Mouse (Mus musculus): ENCODE data around the gene Fah.

Gene Fah

DNA sequence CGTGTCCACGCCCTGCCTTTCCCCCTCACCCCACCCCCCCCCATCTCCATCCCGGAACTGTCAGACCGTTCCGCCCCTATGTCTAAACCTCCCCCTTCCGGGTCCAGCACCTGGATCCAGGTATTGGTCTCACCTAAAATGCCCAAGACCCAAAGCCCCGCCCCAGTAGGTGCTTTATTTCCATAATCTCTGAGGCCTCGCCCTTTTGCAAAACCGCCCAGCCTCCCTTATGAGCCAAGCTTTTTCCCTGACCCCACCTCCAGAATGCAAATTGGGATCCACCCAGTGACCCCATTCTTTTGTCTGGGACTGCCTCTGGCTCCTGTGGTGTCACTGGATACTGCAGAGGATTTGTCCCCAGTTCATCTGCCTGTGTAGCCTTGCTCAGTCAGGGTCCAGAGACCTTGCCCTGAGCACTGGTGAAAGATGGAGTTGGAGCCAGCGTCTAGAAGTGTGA lies at the start of gene Fah:
Gene Fah, minus strand, starts transcription at position 430 of the 457 bp plus-strand sequence.
- DNase-seq: peak; percentile 54

DNA sequence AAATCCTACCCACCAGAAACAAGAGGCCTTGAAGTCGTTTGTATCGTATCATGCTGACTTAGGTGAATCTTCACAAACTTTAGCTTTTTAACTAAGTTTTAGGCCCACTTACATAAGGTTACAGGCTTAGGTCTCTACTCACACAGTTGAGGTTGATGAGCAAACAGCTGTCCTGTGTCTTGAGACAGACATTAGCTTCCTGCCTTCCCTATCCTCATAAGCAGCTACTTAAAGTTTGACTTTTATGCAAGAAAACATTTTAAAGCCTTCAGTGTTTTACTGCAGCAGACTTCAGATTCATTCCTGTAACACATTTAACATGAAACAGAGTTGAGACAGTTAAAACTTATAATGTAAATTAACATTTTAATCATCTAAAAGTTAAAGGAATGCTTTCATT lies 46.2 kb upstream of the Fah start:
- DNase-seq: no peak

DNA sequence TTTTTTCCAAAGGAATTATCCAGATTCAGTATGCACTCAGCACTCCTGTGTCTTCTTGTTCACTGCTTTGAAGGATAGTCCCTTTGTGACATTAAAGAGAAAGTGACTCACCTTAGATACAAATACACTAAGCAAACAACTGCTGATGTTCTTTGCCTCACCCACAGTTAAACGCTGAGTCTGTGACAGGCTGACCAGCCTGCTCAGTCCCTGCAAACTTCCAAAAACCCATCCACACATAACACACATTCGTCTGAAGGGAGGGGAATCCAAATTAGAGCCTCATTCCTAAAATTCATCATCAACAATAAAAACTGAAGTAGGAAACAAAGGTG lies 45.4 kb upstream of the Fah start:
- DNase-seq: no peak

DNA sequence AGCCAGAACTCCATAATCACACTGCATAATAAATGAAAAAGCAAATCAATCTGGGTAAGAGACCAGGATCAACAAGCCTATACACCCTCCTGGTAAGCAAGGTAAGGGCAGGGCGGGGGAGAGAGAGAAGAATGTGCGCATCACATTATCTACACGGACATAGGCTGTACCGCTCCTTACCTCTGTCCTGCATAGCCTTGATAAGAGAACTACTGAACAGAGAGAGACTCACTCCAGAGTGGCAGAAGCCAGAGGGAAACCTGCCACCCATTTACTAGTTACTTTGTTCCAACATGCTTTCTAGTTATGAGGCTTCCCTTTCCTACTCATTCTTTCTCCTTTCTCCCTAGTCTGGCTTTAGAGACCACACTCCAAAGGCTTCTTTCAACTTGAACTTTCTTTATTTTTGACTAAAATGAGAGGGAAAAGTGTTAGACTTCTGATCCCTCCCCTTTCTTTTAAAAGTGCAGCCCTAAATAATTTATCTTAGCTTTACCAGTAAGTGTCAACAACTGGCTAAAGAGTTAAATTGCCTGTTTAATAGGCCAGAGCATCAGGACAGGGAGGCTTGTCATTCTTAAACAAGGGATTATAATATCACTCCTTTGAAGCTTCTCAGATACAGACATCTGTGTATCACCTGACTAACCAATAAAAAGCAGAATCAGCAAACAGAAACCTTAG lies 44.9 kb upstream of the Fah start:
- DNase-seq: peak; percentile 86

DNA sequence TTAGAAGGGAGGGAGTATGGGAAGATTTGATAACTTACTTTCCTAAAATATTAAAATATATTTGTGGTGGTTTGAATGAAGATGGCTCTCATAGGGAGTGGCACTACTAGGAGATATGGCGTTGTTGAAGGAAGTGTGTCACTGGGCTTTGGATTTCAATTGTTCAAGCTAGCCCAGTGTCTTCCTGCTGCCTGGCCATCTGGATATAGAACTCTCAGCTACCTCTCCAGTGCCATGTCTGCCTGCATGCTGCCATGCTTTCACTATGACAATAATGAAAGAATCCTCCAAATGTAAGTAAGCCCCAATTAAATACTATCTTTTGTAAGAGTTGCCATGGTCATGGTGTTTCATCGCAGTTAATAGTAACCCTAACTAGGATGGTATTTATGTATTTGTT lies 42.5 kb upstream of the Fah start:
- DNase-seq: no peak

DNA sequence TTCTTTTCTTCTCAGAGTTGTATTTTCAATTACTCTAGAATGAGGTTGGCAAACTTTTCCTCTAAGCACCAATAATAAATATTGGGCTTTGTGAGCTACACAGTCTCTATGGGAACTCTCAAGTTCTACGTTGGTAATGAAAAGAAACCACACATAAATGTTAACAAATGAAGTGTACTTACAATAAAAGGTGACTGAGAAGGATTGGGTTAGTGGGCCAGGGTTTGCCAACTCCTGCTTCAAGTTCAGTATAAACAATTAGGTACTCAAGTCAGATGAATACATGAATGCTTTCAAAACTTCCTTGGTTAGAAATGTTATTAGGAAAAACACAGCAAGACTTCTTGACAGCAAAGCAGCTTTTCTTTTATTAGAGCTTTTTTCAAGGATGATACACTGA lies 39.7 kb upstream of the Fah start:
- no peak for DNase-seq

DNA sequence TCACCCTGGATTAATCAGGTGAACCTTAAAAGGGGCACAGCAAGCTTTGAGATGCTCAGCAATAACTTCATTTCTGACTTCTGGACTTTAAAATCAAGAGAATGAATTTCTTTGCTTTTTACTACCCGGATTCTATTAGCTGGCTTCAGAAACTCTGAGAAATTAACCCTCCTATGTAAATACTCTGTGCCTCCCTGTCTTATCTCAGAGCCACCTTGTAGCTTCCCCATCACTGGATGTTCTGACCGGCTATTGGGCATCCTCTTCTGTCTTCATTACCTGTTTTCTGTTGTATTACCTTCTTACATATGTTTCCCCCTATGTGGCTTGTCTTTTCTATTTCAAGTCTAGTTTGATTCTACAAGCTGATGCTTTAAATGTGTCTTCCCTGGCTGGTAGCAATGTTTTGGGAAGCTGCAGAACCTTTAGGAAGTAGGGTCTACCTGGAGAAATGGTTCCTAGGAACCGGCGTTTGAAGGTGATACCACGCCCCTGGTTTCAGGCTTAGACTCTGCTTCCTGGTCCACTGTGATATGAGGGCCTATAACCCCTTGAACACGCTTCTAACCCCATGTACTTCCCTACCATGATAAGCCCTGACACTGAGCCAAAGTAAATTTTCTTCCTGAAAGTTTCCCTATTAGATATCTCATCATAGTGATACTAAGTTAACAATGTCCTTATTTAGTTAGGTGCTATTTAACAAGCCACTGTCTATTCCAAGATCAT lies 36.9 kb upstream of the Fah start:
- DNase-seq: no peak

DNA sequence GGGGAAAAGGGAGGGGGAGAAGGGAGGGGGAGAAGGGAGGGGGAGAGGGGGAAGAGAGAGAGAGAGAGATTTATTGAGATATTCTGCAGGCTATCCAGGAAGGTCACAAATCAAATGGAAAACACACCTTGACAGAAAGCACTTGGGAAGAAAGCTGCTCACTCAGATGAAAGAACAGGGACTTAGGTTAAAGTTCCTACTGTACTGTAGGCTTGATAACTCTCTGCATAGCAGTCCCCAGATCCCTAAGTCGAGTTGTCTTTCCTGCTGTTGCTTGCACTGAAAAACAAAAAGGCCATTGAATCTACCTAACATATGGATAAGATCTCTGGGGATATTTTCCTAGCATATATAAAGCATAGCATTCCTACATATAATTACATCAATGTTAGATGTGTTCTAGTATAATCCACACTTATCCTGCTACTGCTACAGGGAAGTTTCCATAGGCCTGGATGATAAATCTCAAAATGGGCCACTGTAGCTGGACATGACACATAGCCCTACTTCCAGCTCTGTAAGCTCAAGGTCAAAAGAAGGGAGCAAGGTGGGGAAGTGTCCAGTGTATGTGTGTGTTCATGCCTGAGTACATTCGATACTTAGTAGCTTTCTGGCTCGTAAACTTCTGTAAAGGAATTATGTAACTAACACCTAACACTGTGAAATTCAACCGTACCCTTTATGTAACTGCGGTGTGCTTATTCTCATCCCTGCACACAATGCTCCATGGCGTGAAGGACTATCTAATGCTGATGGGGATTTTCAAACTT lies 35.8 kb upstream of the Fah start:
- no peak for DNase-seq

DNA sequence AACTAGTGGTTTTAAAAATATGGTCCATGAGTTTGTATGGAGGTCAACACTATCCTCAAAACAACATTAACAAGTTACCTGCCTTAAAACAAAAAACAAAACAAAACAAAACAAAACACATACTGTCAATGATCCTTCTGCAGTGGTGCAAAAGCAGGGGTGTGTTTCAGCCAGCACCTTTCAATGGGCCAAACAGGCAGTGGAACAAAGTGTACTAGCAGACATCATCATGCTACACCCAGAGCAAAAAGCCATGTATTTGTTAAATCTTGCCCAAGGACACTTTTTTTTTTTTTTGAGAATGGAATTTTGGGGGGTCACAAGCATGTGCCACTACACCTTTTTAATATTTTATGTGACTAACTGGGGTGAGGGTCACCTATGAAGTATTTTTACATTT lies 30.4 kb upstream of the Fah start:
- DNase-seq: no peak

DNA sequence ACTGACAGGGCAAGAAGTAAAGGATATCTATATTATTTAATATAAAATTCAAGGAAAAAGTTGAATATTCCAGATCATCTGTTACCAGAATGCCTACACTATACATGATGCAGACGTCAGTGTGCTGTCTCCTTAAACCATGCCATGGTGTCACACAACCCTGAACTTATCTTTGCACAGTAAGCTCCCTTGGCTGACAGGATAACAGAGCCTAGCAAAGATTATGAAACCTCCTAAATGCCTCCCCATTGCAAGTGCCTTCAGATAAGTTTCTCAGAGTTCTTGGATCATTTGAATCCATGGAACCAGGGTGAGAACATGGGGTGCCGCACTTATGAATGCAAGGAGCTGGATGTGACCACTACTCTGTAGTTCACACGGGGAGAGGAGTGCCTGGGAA lies 25.4 kb upstream of the Fah start:
- peak; percentile 41 for DNase-seq

DNA sequence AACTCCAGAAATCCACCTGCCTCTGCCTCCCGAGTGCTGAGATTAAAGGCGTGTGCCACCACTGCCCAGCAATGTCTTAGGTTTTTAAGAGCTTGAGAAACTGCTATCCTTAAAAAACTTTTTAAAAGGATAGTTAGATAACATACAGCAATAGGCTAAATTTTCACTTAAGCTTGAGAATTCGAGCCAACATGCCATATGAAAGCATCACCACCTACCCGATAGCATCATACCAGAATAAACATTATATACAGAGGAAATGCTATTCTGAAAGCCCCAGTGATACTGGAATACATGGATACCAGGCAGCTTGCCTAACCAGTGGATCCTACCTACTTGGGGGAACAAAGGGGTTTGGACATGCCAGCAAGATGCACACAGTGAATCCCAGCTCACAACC lies 17.2 kb upstream of the Fah start:
- no peak for DNase-seq

DNA sequence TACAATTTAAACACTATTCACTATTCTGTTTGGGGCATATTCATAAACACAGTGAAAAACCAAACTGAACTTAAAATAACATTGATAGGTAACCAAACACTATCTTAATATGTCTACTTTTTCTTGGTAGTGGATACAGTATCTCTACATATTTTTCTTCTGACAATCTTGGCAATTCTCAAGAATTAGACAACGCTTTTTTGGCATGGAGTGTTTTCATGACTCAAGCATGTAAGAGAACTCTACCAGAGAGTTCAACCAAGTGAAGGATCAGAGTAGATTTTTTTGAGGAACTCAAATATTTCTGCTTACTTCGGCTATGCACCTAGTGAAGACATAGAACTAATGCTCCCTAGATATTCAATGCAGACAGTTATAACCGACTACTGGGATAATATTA lies 14.4 kb upstream of the Fah start:
- no peak for DNase-seq

DNA sequence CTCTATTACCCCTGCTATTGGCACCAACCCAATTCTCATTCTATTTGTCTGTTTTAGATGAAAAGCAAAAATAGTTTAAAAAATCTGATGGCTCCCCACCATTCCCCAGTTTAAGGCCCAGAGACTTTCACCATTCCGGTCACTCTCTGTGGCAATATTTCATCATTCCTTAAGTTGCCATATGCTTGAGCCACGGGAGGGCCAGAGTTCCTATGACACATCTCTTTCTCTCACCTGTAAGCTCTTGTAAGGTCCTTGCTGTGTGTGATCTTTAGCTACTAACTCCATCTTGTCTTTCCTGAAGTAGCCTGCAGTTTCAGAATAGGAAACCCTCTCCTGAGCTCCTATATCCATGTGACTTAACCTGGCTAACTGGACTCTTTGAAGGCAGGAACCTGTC lies 12.4 kb upstream of the Fah start:
- no peak for DNase-seq

DNA sequence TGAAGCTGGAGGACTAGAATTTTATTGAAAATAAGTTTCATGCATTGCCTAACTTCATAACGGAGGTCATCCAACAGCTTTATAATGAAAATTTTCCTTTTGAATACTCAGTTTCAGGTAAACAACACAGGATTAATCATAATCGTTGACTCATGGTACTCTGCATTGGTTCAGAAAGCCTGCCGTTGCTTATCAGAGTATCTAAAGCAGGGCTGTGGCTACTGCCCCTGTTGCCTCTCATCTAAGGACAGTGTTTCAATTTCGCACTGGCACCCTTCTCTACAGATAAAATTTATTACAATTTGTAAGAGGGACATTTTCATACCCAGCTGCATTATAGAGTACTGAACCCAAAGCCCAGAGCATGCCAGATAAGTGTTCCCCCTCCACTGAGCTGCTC lies 5.9 kb upstream of the Fah start:
- no peak for DNase-seq

DNA sequence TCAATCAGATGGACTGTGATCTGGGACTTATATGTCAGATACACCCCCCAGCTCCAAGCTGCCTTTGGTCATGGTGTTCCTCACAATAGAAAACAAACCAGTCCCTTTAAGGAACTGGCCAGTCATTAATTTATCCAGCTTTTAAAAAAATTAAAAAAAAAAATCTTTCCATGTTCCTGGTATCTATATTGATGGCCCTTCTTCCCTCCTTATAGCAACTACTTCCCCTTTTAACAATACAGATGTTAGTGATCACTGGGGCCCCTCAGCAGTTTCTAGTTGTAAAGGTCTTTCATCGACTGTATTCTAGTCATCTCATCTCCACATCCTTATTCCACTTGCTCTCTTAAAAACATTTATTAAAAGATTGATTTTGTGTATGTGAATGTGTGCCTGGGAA lies 5.1 kb upstream of the Fah start:
- DNase-seq: no peak

DNA sequence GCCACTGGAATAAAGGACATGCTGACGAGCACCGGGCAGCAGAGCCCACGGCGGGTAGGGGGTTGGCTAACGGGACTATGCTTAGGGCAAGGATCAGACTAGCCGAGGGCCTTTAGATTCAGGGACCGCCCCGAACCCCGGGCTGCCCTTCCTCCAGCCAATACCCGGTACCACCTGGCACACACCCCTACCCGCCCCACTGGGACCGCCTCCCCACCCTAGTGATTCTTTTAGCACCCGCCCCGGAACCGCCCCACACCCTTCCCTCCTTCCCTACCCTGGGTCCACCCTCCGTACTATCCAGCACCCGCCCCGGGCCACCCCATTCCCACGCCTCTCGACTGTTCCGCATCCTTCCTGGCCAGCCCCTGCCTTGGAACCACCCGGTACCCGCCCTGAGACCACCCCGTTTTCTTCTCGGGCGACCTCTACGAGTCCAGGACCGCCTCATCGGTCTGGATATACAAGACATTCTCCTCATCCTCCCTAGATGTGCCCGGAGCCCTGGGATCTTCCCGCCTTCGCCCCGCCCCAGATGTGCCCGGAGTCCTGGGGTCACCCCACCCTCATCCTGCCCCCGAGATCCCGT lies 724 bp downstream of the Fah start:
- peak; percentile 90 for DNase-seq

DNA sequence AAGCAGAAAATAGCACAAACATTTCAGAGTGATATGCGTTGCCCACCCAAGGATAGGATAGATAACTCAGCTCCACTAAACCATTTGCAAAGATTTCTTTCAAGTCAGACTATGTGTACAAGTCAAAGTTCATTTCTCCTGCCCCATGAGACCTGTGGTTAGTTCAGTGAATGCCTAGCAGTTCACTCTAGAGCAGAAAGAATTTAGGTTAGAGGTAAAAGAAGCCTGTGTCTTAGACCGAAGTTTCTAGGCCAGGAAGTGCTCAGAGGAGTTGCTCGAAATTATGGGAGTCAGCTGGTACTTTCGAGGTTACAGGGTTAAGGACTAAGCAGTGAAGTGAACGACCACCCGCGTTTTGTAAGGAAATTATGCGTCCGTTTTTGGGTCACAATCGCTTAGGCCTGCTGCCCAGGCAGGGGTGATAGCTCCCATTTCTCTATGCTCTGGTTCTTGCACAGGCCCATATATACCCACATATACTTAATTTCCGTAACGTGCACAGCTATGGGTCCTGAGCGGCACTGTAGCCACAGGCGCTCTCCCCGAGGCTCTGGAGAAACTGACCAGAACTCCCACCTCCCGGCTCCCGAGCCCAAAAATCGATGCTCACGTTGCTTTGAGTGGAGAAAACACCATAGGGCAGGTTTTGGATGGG lies 1.4 kb downstream of the Fah start:
- no peak for DNase-seq

DNA sequence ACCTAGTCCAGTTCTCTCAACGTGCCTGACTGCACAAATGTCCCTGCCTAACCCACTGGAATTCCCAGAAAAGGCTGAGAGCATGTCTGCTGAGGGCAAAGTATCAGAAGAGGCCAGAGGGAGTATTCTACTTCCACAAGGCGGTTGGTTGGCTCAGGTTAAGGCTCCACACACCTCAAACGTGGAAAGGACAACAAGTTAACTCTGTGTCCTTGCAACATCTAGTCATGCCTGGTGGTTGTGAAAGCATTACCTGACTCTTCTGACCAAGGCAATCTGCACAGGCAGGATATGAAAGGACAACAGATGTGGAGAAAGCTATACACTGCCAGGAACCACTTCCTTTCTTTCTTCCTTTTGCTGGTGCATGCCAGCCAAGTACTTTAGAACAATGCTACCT lies 2.0 kb downstream of the Fah start:
- no peak for DNase-seq

DNA sequence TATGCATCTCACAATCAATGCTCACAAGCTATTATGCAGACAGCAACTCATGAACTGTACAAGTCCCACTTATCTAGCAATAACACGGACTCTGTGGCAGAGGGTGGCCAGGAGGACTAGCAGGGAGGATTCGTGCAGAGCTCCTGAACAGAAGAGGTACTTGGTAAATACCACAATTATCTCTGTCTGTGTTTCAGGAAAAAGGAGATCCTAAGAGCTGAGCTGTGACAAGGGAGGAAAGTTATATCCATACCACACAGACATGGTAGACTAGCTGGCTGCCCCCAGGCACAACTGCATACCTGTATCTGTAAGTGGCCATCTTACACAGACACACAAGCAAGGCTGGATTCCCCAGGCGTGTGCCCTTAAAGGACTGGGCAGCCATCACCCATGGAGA lies 5.2 kb downstream of the Fah start:
- DNase-seq: no peak

DNA sequence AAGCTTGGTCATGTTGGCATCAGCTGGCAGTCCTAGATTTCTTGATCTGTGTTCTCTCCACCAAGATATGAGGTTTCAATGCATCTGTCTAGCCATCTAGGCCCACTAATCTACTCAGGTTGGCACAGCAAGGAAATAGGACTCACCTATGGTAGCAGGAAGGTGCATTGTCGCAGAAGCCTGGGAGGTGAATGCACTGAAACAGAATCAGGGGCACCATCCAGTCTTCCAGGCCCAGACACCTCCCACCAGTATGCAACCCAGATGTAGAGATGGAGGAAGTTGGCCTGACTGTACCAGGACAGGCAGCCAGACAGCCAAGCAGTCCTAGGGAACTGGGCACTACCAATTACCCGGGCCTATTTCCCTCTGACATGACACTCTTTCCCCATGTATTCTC lies 5.9 kb downstream of the Fah start:
- no peak for DNase-seq

DNA sequence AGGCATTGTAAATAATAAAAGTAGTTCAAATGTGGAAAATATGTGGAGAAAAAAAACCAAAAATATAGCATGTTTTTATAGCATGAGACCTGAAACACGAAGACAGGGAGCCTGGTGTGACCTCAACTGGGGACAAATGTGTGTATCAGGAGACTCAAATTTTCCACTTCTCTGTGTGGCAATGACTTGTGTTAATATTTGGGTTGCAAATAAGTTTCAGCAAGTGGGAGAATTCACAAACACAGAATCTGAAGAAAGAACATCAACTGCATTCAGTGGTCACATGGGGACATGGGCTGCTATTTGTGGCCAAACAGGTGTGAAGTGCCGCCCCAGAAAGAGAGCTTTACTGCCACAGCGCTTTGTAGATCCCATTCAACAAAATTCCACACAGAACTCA lies 9.9 kb downstream of the Fah start:
- no peak for DNase-seq

DNA sequence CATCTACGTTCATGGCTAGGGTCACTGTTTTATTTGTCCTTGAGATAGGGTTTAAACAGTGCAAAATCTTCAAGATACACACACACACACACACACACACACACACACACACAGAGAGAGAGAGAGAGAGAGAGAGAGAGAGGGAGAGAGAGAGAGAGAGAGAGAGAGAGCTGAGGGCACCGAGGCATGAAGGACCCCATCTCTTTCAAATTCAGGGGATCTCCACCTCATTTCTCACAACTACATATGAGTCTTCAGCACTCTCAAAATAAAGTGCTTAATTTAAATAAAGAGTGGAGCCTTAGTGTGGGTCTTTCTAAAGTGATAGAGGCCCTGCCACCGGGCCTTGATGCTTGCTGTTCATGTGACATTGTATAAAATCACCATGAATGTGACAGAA lies 10.5 kb downstream of the Fah start:
- DNase-seq: no peak

DNA sequence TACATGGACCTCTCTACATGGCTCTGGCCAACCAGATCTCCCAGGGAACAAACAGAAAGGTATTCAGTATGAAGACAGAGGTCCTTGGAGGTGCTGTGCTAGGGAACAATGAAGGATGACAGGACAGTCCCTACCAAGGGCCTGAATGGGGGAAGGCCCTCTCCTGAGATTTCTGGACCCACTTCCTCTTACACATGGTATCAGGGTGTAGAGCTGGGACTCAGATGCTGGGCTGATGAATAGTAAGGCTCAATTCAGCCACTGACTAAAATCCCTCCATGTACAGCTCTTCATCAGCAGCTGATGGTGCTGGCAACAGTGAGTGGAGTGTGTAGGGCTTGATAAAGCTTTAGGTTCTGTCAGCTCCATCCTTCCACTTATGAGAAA lies 11.6 kb downstream of the Fah start:
- DNase-seq: peak; percentile 1

All from liver (tissue).